Mouse (Mus musculus) midbrain, embryonic 14.5 days (tissue): ENCODE data around the gene Sin3b. TPM values are rescaled to one million over a fixed set of nuclear protein-coding genes. Genes with fewer than 3 reads are reported as not detected.
A peak's percentile ranks its signal among the peaks of the same experiment; 100 is the strongest.
"Not testable (repeated sequence)": the region's sequence is repeated elsewhere in the genome, so short reads cannot be mapped to it uniquely, and the experiment has no call there.

ENCODE experiments used
- ATAC-seq: fragments of 200-750 bp; cut with Nextera tagmentation; 2 replicates; pipeline ENCODE4 v1.8.0; 2017; ENCODE audit warnings: moderate number of reproducible peaks, moderate library complexity; ENCODE audit not compliant: low FRiP score, low TSS enrichment
- DNase-seq: peaks from one replicate; pipeline ENCODE4 v3.0.0-alpha.2; 2015
- H3K27ac ChIP-seq: fragments of 300-500 bp; sonication (generic); replicated peaks from 2 replicates; pipeline ENCODE4 v1.5.1; 2014; ENCODE audit warnings: mild to moderate bottlenecking, low read depth, low read length, moderate library complexity
- H3K27me3 ChIP-seq: fragments of 300-500 bp; sonication (generic); 2 replicates; pipeline ENCODE4 v1.6.1; 2014; ENCODE audit warnings: low read length, control low read depth, mixed read lengths; ENCODE audit not compliant: control insufficient read depth, insufficient read depth
- H3K36me3 ChIP-seq: fragments of 300-500 bp; sonication (generic); 2 replicates; pipeline ENCODE4 v1.6.1; 2014; ENCODE audit warnings: low read length, control low read depth; ENCODE audit not compliant: control insufficient read depth, insufficient read depth
- H3K4me1 ChIP-seq: fragments of 300-500 bp; sonication (generic); 2 replicates; pipeline ENCODE4 v1.6.1; 2014; ENCODE audit warnings: mild to moderate bottlenecking, antibody characterized with exemption, low read length, control low read depth; ENCODE audit not compliant: control insufficient read depth, insufficient read depth
- H3K4me2 ChIP-seq: fragments of 300-500 bp; sonication (generic); 2 replicates; pipeline ENCODE4 v1.6.1; 2014; ENCODE audit warnings: mild to moderate bottlenecking, low read length, moderate library complexity
- H3K4me3 ChIP-seq: fragments of 300-500 bp; sonication (generic); replicated peaks from 2 replicates; pipeline ENCODE4 v1.5.1; 2014; ENCODE audit warnings: low read depth, low read length
- H3K9ac ChIP-seq: fragments of 300-500 bp; sonication (generic); replicated peaks from 2 replicates; pipeline ENCODE4 v1.6.1; 2014; ENCODE audit warnings: mild to moderate bottlenecking, low read length, moderate library complexity
- H3K9me3 ChIP-seq: fragments of 300-500 bp; sonication (generic); 2 replicates; pipeline ENCODE4 v1.6.1; 2016; ENCODE audit warnings: low read length, control low read depth, mixed read lengths; ENCODE audit not compliant: control insufficient read depth
- WGBS: fragments of 180-500 bp; shearing (Covaris S2); extraction: QIAGEN DNeasy Blood & Tissue Kit; methylation state at CpG from one replicate; pipeline ENCODE4 v1.1.7; 2014; 5-methylcytosine and 5-hydroxymethylcytosine counted together
- polyA plus RNA-seq: library from polyadenylated mRNA; unstranded; fragments of >200 nt; fragmentation: Nextera tagmentation; extraction: Ambion mirVana; gene quantifications from 2 replicates; pipeline ENCODE4 v1.2.1, GENCODE M21; 2014

Sin3b gene
- 191 and 211 TPM in 2 replicates for polyA plus RNA-seq

DNA sequence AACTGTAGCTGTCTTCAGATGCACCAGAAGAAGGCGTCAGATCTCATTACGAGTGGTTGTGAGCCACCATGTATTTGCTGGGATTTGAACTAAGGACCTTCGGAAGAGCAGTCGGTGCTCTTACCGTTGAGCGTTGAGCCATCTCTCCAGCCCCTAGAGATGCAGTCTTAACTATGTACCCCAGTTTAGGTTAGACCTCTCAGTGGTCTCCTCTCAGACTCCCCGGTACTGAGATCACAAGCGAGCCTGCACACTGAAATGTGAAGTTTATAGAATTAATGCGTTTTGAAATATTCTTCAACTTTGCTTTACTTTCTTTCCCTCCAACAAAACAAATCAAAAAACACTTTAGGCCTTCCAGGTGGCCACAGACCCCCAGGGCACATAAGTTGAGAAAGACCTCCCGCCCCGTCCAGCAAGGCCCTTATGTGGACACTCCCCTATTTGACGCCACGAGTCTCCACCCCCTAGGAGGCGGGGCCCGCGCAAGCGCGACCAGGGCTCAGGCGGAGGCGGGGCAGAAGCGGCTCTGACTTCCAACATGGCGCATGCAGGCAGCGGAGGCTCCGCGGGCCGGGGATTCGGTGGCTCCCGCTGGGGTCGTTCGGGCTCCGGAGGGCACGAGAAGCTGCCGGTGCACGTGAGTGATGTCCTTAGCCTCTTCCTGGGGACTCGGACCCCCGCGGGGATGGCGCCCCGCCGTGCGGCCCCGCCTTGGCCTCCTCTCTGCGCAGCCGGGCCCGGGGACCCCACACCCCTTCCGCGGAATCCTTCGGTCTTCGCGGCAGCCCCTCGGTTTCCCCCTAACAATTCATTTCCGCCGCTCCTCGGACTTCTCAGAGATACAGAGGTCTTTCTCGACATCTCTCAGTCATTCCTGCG lies at the start of gene Sin3b:
Gene Sin3b (plus strand): TSS at position 517 of the 882 bp plus-strand sequence.
- DNase-seq: peak; percentile 94
- peak within 1 kb of the TSS; percentile 84 for H3K4me2 ChIP-seq

GRCm38 (mm10) chr8:72674184-72674583 lies 48.9 kb upstream of the Sin3b start:
- no peak overlapping the region for H3K27ac ChIP-seq

More for the DNA sequence above, at the start of gene Sin3b:
- 14% methylated on average over 56 of the region's 56 CpGs for WGBS
- H3K36me3 ChIP-seq: peaks cover 35% of the 10 kb centered on the region
- peak; percentile 99 for ATAC-seq
- H3K4me1 ChIP-seq: peaks cover 9% of the 10 kb centered on the region; the same call in 1 of the 2 replicates
- peak within 1 kb of the TSS; percentile 95 for H3K4me3 ChIP-seq
- peak within 1 kb of the TSS; percentile 94 for H3K9ac ChIP-seq
- no peaks in the 10 kb centered on the region for H3K27me3 ChIP-seq
- peak within 1 kb of the TSS; percentile 55; the same call in 1 of the 2 replicates for H3K27ac ChIP-seq
- no peaks in the 10 kb centered on the region for H3K9me3 ChIP-seq

GRCm38 (mm10) chr8:72676436-72676835 lies 46.6 kb upstream of the Sin3b start:
- ATAC-seq (no peak), DNase-seq (no peak)
- Histone ChIP-seq H3K9me3 (no peaks in the 10 kb centered on the region), H3K4me2 (no peak overlapping the region), H3K9ac (no peak overlapping the region), H3K27ac (no peak overlapping the region), H3K4me1 (no peaks in the 10 kb centered on the region), H3K4me3 (no peak overlapping the region), H3K36me3 (no peaks in the 10 kb centered on the region), H3K27me3 (no peaks in the 10 kb centered on the region)
- 54% methylated on average over 4 of the region's 4 CpGs for WGBS

More at GRCm38 (mm10) chr8:72674184-72674583, 48.9 kb upstream of the Sin3b start:
- no peaks in the 10 kb centered on the region for H3K4me1 ChIP-seq
- H3K9ac ChIP-seq: no peak overlapping the region
- no peaks in the 10 kb centered on the region for H3K27me3 ChIP-seq
- H3K9me3 ChIP-seq: no peaks in the 10 kb centered on the region
- DNase-seq (no peak), ATAC-seq (no peak)
- WGBS: 81% methylated on average over 2 of the region's 2 CpGs
- H3K36me3 ChIP-seq: no peaks in the 10 kb centered on the region
- no peak overlapping the region for H3K4me3 ChIP-seq
- H3K4me2 ChIP-seq: no peak overlapping the region

DNA sequence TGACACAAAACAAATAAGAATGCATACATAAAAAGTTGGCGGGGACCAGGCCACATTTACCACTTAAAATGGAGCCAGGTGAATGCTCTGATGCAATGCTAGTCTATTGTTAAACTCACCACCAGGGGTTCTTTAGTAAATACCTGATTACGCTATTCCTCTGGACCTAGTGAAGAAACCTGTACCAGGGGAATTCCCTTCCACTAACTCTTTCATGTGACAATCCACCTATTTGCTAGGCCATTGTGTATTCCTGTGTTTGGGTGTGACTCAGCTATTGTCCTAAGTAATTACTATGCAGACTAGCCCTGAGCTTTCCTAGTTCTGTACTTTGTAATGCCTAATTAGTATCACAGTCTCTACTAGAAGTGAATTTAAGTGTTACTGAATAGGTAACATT lies 46.2 kb upstream of the Sin3b start:
- DNase-seq, H3K4me2 ChIP-seq: not testable (repeated sequence)
- WGBS: 49% methylated on average over 2 of the region's 2 CpGs

GRCm38 (mm10) chr8:72677331-72677730 lies 45.8 kb upstream of the Sin3b start:
- no peak overlapping the region for H3K9ac ChIP-seq
- H3K4me2 ChIP-seq: no peak overlapping the region
- H3K27me3 ChIP-seq: no peaks in the 10 kb centered on the region
- H3K4me1 ChIP-seq: no peaks in the 10 kb centered on the region
- H3K4me3 ChIP-seq: no peak overlapping the region
- H3K27ac ChIP-seq: no peak overlapping the region
- DNase-seq (no peak), ATAC-seq (no peak)
- H3K36me3 ChIP-seq: no peaks in the 10 kb centered on the region
- no peaks in the 10 kb centered on the region for H3K9me3 ChIP-seq
- WGBS: 67% methylated on average over 5 of the region's 5 CpGs

More for the DNA sequence above, 46.2 kb upstream of the Sin3b start:
- not testable (repeated sequence) for H3K9ac ChIP-seq, H3K36me3 ChIP-seq, H3K27ac ChIP-seq, H3K9me3 ChIP-seq, H3K4me1 ChIP-seq, H3K4me3 ChIP-seq, ATAC-seq, H3K27me3 ChIP-seq

DNA sequence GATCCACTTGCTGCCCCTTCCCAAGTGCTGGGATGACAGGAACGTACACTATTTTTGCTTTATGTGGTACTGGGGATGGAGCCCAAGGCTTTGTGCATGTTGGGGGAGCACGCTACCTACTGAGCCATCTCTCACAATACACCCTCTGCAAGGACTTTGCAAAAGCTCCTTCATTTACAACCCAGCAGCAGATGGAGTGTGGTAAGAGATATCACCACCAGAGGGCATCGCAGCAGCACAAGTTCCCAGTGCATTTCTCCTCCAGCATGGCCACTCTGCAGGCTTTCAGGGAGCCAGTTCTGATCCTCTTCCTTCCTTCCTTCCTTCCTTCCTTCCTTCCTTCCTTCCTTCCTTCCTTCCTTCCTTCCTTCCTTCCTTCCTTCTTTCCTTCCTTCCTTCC lies 43.0 kb upstream of the Sin3b start:
- peak; percentile 24; the same call in 1 of the 2 replicates for ATAC-seq

DNA sequence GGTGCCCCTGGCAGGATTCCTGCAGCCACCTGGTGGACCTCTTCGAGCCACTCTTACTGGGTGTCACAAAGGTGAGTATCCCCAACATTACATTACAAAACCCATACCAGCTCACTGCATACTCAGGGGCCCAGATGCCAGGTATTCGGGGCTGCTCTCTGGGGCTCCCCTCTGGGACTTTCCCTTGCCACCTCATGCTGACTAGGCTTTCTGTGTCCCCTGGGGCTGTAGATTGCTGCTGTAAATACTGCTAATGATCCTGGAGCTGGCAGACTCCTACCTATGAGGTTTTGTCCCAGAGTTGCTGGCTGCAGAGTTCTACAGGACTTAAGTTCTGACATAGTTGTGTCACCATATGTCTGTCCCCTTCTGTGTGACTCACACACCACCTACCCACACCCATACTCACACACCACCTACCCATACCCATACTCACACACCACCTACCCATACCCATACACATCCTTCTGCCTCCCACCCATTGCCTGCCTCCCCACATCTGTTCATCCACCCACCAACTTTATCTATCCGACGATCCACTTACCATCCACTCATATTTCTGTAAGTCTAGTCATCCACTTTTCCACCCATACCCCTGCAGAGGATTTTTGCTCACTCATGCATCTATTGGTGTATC lies 40.9 kb upstream of the Sin3b start:
- no peaks in the 10 kb centered on the region for H3K4me1 ChIP-seq
- WGBS: 79% methylated on average over 4 of the region's 4 CpGs
- H3K36me3 ChIP-seq: no peaks in the 10 kb centered on the region
- no peak overlapping the region for H3K4me2 ChIP-seq
- no peak overlapping the region for H3K27ac ChIP-seq
- no peaks in the 10 kb centered on the region for H3K9me3 ChIP-seq
- no peak for ATAC-seq
- H3K9ac ChIP-seq: no peak overlapping the region
- no peaks in the 10 kb centered on the region for H3K27me3 ChIP-seq
- no peak overlapping the region for H3K4me3 ChIP-seq
- no peak for DNase-seq

More for the DNA sequence above, 43.0 kb upstream of the Sin3b start:
- no peak overlapping the region for H3K27ac ChIP-seq
- H3K27me3 ChIP-seq: no peaks in the 10 kb centered on the region
- H3K9me3 ChIP-seq: no peaks in the 10 kb centered on the region
- DNase-seq: peak; percentile 84
- no peak overlapping the region for H3K4me3 ChIP-seq
- 10% methylated on average over 3 of the region's 3 CpGs for WGBS
- no peak overlapping the region for H3K4me2 ChIP-seq
- H3K4me1 ChIP-seq: no peaks in the 10 kb centered on the region
- H3K9ac ChIP-seq: no peak overlapping the region
- no peaks in the 10 kb centered on the region for H3K36me3 ChIP-seq

- DNase-seq (no peak), ATAC-seq (no peak)
- 62% methylated on average over 2 of the region's 2 CpGs for WGBS
- Histone ChIP-seq H3K9ac (no peak overlapping the region), H3K4me3 (no peak overlapping the region), H3K4me1 (no peaks in the 10 kb centered on the region), H3K27ac (no peak overlapping the region), H3K9me3 (no peaks in the 10 kb centered on the region), H3K27me3 (no peaks in the 10 kb centered on the region), H3K36me3 (no peaks in the 10 kb centered on the region), H3K4me2 (no peak overlapping the region)
These were observed 40.0 kb upstream of the Sin3b start for GRCm38 (mm10) chr8:72683010-72683521.
